Mouse (Mus musculus) myocyte (in vitro differentiated cells): Measurements from ENCODE around the gene Tek. TPM values are rescaled to one million over a fixed set of nuclear protein-coding genes. Genes with fewer than 3 reads are reported as not detected.

Experiments
- H3K27me3 ChIP-seq: one replicate; pipeline ENCODE4 v1.6.1; 2011; ENCODE audit not compliant: control insufficient read depth, insufficient read depth, insufficient read length
- H3K36me3 ChIP-seq: one replicate; pipeline ENCODE4 v1.6.1; 2011; ENCODE audit not compliant: control insufficient read depth, insufficient read depth
- H3K4me2 ChIP-seq: one replicate; pipeline ENCODE4 v1.6.1; 2011; ENCODE audit warnings: low read depth, control low read depth
- H3K4me3 ChIP-seq: one replicate; pipeline ENCODE4 v1.5.1; 2011; ENCODE audit warnings: mild to moderate bottlenecking, control low read depth, moderate library complexity
- H3K79me2 ChIP-seq: one replicate; pipeline ENCODE4 v1.6.1; 2011; ENCODE audit not compliant: control insufficient read depth, insufficient read depth
- H3ac ChIP-seq: one replicate; pipeline ENCODE4 v1.6.1; 2011; ENCODE audit not compliant: control insufficient read depth, insufficient read length
- CEBPB ChIP-seq: IDR thresholded peaks from 2 replicates; pipeline ENCODE4 v1.6.1; 2011; ENCODE audit warnings: mild to moderate bottlenecking, moderate library complexity; ENCODE audit not compliant: poor library complexity, insufficient read depth, severe bottlenecking
- E2F4 ChIP-seq: IDR thresholded peaks from one replicate; pipeline ENCODE4 v1.6.1; 2011; ENCODE audit warnings: mild to moderate bottlenecking, control low read depth, moderate library complexity; ENCODE audit not compliant: insufficient read depth
- MAX ChIP-seq: IDR thresholded peaks from one replicate; pipeline ENCODE4 v1.6.1; 2011; ENCODE audit warnings: low read depth, mild to moderate bottlenecking, control low read depth
- MYOD1 ChIP-seq, 3 experiments: IDR thresholded peaks; one replicate each; pipeline ENCODE4 v1.6.1; 2011; ENCODE audit warnings: control low read depth in 2 of 3, low read depth in 2 of 3, mild to moderate bottlenecking in 2 of 3, moderate library complexity in 1 of 3; ENCODE audit not compliant: insufficient read length in 2 of 3, control insufficient read depth in 1 of 3
- MYOG ChIP-seq, 3 experiments: IDR thresholded peaks; one replicate each; pipeline ENCODE4 v1.6.1; 2011; ENCODE audit warnings: control low read depth in 2 of 3, low read depth in 2 of 3, mild to moderate bottlenecking in 2 of 3; ENCODE audit not compliant: insufficient read length in 2 of 3, control insufficient read depth in 1 of 3, insufficient read depth in 1 of 3
- POLR2A ChIP-seq: IDR thresholded peaks from one replicate; pipeline ENCODE4 v1.6.1; 2011; ENCODE audit warnings: low read depth, mild to moderate bottlenecking, control low read depth, moderate library complexity; ENCODE audit not compliant: insufficient read length
- POLR2AphosphoS2 ChIP-seq: IDR thresholded peaks from one replicate; pipeline ENCODE4 v1.6.1; 2011; ENCODE audit warnings: low read depth, control low read depth; ENCODE audit not compliant: insufficient read length
- REST ChIP-seq: IDR thresholded peaks from one replicate; pipeline ENCODE4 v1.6.1; 2011; ENCODE audit warnings: mild to moderate bottlenecking, control low read depth, moderate library complexity; ENCODE audit not compliant: insufficient read depth, insufficient read length
- SRF ChIP-seq: IDR thresholded peaks from one replicate; pipeline ENCODE4 v1.6.1; 2011; ENCODE audit warnings: low read depth; ENCODE audit not compliant: control insufficient read depth, insufficient read length
- TCF12 ChIP-seq: IDR thresholded peaks from one replicate; pipeline ENCODE4 v1.6.1; 2011; ENCODE audit warnings: mild to moderate bottlenecking, control low read depth; ENCODE audit not compliant: poor library complexity, insufficient read depth, severe bottlenecking
- TCF3 ChIP-seq: IDR thresholded peaks from one replicate; pipeline ENCODE4 v1.6.1; 2011; ENCODE audit warnings: low read depth, control low read depth; ENCODE audit not compliant: insufficient read length
- USF1 ChIP-seq: IDR thresholded peaks from one replicate; pipeline ENCODE4 v1.6.1; 2011; ENCODE audit warnings: low read depth, mild to moderate bottlenecking, control low read depth, moderate library complexity
- polyA plus RNA-seq: library from polyadenylated mRNA; unstranded; fragments of >200 nt; fragmentation: generic; extraction: Trizol; gene quantifications from one replicate; pipeline ENCODE4 v1.2.1, GENCODE M21; 2012; ENCODE audit warnings: missing spikeins

The Tek gene
- polyA plus RNA-seq, 1 experiment = 0.05 TPM

GRCm38 (mm10) chr4:94737326-94738295 is 1.5 kb upstream of the Tek start:
- no peaks in the 10 kb centered on the region for H3K79me2 ChIP-seq
- H3K4me3 ChIP-seq = no peak overlapping the region
- H3ac ChIP-seq = no peak overlapping the region
- H3K36me3 ChIP-seq = no peaks in the 10 kb centered on the region
- TF ChIP-seq MYOG (IDR thresholded peaks at IDR 0.05; ENCODE audit: control insufficient read depth in 1 of 3, insufficient read depth in 1 of 3, insufficient read length in 2 of 3, low read depth in 2 of 3) (no peak), REST (no peak), SRF (no peak), POLR2A (no peak)
- no peak overlapping the region for H3K4me2 ChIP-seq
- H3K27me3 ChIP-seq = no peaks in the 10 kb centered on the region

- no peak overlapping the region for H3ac ChIP-seq
- H3K4me3 ChIP-seq = no peak overlapping the region
- TF ChIP-seq POLR2A (no peak), REST (no peak), TCF3 (no peak), SRF (no peak), POLR2AphosphoS2 (no peak), MAX (no peak), TCF12 (no peak), MYOD1 (IDR thresholded peaks at IDR 0.05; ENCODE audit: control insufficient read depth in 1 of 3, insufficient read length in 2 of 3, low read depth in 2 of 3) (no peak), CEBPB (no peak), E2F4 (no peak), USF1 (no peak), MYOG (IDR thresholded peaks at IDR 0.05; ENCODE audit: control insufficient read depth in 1 of 3, insufficient read depth in 1 of 3, insufficient read length in 2 of 3, low read depth in 2 of 3) (no peak)
- no peaks in the 10 kb centered on the region for H3K27me3 ChIP-seq
- H3K36me3 ChIP-seq = no peaks in the 10 kb centered on the region
- H3K79me2 ChIP-seq = no peaks in the 10 kb centered on the region
- H3K4me2 ChIP-seq = no peak overlapping the region
Measured at GRCm38 (mm10) chr4:94741824-94742223, 2.7 kb downstream of the Tek start.

DNA sequence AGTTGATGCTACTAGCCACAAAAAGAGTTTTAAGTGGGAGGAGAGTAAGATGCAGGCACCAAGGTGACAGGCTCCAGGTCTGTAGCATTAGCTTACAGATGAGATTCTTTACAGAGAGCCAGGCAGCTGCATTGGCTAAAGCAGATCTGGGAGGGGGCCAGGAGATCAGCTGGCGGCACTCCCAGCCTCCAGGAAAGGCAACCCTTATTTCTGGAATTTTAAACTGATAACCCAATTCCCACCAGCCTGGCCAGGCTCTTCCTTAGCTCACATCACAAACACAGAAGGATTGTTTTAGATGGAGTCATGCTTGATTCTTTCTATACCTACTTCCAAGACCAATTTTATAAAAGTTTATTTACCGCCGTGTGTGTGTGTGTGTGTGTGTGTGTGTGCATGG is 6.7 kb downstream of the Tek start:
- TF ChIP-seq MYOG (IDR thresholded peaks at IDR 0.05; ENCODE audit: control insufficient read depth in 1 of 3, insufficient read depth in 1 of 3, insufficient read length in 2 of 3, low read depth in 2 of 3) (no peak), E2F4 (no peak), TCF12 (no peak), USF1 (no peak), SRF (no peak), TCF3 (no peak), CEBPB (no peak), MAX (no peak), MYOD1 (IDR thresholded peaks at IDR 0.05; ENCODE audit: control insufficient read depth in 1 of 3, insufficient read length in 2 of 3, low read depth in 2 of 3) (no peak), POLR2AphosphoS2 (no peak), POLR2A (no peak), REST (no peak)
- Histone ChIP-seq H3K36me3 (no peaks in the 10 kb centered on the region), H3K4me3 (no peak overlapping the region), H3K79me2 (no peaks in the 10 kb centered on the region), H3K27me3 (no peaks in the 10 kb centered on the region), H3ac (no peak overlapping the region), H3K4me2 (no peak overlapping the region)

- Histone ChIP-seq H3K79me2 (no peaks in the 10 kb centered on the region), H3ac (no peak overlapping the region), H3K36me3 (no peaks in the 10 kb centered on the region), H3K27me3 (no peaks in the 10 kb centered on the region), H3K4me3 (no peak overlapping the region), H3K4me2 (no peak overlapping the region)
- TF ChIP-seq MAX (no peak), MYOG (IDR thresholded peaks at IDR 0.05; ENCODE audit: control insufficient read depth in 1 of 3, insufficient read depth in 1 of 3, insufficient read length in 2 of 3, low read depth in 2 of 3) (no peak), CEBPB (no peak), MYOD1 (IDR thresholded peaks at IDR 0.05; ENCODE audit: control insufficient read depth in 1 of 3, insufficient read length in 2 of 3, low read depth in 2 of 3) (no peak), TCF12 (no peak)
Measured at GRCm38 (mm10) chr4:94746387-94746811, 7.3 kb downstream of the Tek start.

- no peak for TF ChIP-seq TCF12
- no peaks in the 10 kb centered on the region for H3K36me3 ChIP-seq
- H3K4me2 ChIP-seq = no peak overlapping the region
- H3K79me2 ChIP-seq = no peaks in the 10 kb centered on the region
- H3ac ChIP-seq = no peak overlapping the region
- no peaks in the 10 kb centered on the region for H3K27me3 ChIP-seq
- no peak overlapping the region for H3K4me3 ChIP-seq
Measured at GRCm38 (mm10) chr4:94747338-94747737, 8.2 kb downstream of the Tek start.
